Mouse (Mus musculus) c-Kit-positive CD71-negative TER-119-negative erythroid progenitor cells, embryonic 14.5 days (primary cell): ENCODE measurements around the gene Pml.

Experiments
- DNase-seq: peaks from one replicate; pipeline ENCODE4 v3.0.0-alpha.2; 2013; ENCODE audit warnings: low read depth

Pml gene

DNA sequence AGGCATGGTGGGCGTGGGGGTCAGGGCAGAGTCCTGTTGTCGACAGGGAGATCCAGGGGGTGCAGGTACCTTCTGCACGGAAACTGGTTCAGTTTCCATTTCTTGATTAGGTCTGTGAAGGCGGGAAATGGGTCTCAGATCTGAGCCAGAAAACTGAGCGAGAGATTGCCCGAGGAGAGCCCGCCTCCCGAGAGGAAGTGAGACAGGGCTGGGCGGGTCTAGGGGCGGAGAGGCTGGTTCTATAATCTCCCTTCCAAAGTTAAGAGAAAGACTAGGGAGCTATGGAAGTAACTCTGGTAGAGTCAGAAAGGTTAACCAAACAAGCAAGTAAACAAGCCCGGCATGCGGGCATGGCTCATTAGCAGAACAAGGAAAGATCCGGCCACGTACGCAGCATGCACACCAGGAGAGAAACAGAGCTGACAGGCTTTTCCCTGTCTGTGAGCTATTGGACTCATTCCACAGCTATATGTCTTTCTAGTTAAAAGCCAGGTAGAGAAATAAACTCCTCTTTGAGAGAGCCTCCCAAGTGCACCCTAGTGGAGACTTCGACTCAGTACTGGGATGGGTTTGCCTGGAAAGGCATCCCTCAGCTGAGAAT lies at the start of gene Pml:
Gene Pml, minus strand, starts transcription at position 195 of the 601 bp plus-strand sequence.
- DNase-seq = no peak

DNA sequence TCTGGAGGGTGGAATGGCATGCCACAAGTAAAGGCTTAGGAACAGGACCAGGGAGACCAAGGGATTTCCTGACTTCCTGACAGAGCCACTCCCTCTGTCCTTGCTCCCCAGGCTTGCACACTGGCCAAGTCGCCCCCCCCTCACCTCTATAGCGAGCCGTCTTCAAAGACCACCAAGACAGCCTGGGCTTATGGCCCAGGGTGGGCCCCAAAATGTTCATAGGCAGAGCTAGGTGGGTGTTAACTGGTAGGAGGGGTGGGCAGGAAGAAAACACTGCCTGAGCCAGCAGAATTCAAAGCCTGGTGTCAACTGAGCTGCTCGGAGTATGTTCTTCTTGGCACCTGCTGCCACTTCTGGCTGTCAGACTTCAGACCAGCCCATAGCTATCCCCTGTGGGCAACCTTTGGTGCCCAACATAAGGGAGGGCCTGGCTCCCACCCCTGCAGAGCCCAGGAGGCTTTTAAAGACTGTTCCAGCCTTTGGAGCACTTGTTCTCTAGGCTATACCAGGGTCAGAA lies 48.4 kb upstream of the Pml start:
- DNase-seq = no peak

DNA sequence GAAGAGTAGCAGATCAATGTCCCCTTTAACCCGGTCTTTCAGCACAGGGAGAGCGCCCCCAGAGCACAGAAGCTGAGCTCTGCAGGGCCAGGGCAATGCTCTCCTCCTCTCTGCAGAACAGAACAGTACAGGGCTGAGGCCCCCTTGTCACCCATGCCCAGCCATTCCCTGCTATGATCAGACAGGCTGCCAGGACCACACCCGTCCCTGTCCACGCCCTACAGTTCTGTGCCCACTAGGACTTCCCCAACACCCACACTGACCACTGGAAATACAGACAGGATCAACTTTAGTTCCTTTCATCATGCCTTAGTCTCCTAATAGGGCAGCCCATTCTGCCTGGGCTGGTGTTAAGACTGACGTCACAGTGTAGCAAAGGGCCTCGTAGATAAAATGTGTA lies 47.5 kb upstream of the Pml start:
- DNase-seq = no peak

DNA sequence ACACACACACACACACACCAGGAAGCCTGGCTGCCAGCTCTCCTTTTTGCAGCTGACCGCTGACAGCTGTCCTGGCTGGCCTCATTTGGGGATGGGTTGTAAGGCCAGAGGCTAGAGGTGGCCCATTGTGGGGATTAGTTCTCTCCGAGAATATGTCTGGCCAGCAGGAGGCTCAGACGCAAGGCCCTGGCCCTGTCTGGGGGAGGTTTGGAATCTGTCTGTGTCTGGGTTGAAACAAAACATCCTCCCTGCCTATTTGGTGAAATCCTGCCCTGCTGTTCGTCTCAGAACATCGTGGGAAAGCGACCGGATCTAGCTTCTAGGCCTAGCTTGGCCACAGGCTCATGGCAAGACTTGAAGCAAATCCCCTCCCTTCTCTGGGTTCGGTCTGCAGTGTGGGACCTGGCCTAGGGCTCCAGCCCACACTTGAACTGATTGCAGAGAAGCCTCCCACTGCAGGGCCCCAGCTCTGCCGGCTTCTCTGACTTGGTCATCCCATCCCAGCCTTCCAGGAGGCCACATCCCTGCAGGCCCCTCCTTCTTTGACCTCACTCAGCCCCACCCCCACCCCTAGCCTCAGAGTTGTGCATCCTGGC lies 46.3 kb upstream of the Pml start:
- no peak for DNase-seq

DNA sequence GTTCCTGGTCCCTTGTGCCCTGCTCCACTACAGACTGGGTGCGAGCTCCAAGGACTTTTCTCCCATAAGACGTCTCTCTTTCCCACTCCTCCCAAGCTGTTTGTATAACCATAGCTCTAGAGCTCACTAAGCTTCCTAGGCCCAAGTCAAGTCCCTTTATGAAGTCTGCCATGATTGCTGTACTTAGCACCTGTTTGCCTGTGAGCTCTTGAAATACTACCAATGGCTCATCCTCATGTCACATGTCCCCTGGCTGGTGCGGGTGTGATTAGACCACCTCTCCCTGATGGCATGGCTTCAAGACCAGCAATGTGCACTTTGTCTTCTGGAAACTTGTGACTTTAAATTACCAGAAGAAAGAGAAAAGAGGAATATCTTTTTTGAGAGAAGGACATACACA lies 45.8 kb upstream of the Pml start:
- no peak for DNase-seq

DNA sequence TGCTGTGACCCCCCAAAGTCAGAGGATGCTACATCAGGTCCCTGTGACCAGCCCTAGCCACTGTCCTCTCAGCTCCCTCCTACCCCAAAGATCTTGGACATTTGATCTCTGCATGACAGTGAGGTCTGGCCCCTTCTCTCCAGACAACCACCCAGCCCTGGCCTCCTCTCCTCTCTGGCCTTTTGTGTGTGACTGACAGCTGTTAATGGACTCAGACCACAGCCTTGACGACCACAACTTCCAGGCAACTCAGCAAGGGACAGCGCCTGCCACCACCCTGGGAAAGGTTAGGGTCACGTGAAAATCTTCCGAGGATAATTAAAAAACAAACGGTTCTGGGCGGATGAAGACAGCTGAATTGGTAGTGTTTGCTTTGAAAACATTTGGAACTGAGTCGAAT lies 44.9 kb upstream of the Pml start:
- DNase-seq = no peak

DNA sequence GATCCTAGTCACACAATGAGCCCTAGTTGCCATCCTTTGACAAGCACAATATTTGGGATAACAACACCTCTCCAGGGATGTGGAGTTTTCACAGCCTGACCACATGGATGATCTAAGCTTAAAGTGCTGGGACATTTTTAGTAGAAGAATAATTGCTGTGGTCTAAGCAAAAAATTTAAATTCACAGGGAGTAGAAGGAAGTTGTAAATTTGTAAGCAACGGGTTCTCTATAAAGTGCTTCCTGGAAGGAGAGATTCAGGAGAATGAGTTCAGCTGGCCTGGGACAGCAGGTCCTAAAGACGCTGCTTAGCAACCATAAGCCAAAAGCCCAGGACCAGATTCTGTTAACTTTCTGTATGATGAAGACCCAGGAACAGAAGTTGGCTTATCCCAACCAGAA lies 40.3 kb upstream of the Pml start:
- DNase-seq = no peak

DNA sequence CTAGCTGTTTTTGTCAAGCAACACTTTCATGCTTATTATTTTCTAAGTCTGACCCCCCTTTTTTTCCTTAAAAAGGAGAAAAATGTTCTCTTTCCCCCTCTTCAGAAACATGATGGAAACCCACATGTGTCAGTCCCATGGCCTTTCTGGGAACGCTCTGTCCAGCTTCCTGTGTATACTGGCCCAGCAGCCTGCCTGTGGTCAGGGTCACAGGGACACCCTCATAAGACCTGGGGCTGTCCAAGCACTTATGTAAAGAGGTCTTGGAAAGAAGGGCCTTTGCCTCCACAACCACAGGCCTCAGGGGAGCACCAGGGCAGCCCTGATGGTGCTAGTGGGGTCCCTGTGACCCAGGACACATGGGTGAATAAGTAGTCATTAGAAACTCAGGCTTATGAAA lies 39.5 kb upstream of the Pml start:
- no peak for DNase-seq

DNA sequence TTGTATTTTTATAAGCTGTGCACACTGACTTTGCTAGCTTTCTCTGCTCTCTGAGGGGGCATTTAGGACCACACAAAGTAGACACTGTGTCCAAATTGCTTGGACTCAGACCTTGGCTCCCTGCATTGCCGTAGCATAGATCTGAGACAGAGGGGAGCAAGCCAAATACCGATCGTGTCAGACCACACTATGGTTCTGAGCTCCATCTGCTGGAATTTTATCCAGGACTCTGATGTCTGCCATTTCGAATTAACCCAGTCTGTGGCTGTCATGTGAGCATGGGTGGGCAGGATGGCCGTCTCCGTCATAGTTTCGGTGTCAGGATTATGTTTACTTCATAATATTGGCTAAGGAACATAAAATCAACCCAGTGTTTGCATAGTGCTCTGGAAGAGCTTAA lies 33.8 kb upstream of the Pml start:
- no peak for DNase-seq

DNA sequence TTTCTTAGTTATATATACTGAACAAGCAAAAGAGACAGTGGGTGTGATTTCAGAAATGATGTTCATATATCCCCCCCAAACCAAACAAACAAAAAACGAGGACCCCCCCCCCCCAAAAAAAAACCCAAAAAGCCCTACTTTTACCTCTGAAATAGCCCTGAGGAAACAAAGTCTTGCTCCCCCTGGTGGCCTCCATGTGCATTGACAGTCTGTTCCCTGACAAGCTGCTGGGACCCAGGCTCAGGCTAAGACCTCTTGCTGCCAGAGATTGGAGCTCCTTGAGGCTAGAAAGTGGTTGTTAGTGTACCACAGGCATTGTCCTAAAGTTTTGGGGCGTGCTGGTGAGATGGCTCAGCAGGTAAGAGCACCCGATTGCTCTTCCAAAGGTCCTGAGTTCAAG lies 32.0 kb upstream of the Pml start:
- DNase-seq = no peak

DNA sequence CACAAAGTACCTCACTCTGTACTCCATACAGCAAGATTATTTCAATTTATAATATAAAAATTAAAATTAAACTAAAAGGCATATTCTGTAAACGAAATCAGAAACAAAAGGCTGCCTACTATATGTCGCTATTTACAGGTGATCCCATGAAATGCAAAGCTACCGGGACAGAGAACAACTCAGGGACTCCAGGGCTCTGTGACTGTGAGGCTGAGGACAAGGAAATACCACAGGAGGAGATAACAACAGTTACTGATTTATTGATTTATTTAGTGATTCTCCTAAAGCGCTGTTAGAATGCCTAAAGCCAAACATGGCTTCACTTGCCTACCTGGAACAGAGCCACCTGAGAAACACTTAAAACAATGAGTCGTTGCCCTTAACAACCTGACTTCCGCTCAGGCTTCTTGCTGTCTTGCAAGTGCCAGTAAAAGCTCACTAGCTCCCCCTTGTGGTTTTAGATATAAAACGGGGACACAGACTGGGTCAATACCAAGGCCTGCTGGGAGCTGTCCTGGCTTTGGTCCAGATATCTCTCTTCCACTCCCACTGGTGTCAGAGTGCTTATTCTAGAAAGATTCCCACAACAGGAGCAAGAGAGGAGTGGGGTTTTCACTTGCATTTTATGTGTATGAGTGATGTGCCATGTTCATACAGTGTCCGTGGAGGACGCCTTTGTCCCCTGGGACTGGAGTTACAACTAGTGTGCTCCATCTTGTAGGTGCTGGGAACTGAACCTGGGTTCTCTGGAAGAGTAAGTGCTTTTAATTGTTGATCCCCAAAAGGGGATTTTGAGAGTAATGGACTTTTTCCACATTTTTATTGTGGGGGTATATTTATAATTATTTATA lies 30.9 kb upstream of the Pml start:
- peak; percentile 85 for DNase-seq

DNA sequence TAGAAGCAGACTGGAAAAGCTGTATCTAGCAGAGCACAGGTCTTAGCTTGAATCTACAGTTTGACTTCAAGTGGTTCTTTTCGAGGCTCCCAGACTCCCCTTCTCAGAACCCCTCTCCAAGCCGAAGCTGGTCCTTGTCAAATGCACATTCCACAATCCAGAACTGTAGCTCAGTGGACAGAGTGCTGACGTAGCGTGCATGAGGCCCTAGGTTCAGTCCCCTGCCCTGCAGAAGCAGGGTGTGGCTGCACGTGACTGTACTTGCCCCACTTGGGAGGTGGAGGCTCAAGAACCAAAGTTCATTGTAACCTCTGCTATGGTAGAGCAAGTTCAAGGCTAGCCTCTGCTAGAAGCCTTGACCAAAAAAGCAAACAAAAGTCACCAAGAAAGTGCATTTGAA lies 30.2 kb upstream of the Pml start:
- no peak for DNase-seq

DNA sequence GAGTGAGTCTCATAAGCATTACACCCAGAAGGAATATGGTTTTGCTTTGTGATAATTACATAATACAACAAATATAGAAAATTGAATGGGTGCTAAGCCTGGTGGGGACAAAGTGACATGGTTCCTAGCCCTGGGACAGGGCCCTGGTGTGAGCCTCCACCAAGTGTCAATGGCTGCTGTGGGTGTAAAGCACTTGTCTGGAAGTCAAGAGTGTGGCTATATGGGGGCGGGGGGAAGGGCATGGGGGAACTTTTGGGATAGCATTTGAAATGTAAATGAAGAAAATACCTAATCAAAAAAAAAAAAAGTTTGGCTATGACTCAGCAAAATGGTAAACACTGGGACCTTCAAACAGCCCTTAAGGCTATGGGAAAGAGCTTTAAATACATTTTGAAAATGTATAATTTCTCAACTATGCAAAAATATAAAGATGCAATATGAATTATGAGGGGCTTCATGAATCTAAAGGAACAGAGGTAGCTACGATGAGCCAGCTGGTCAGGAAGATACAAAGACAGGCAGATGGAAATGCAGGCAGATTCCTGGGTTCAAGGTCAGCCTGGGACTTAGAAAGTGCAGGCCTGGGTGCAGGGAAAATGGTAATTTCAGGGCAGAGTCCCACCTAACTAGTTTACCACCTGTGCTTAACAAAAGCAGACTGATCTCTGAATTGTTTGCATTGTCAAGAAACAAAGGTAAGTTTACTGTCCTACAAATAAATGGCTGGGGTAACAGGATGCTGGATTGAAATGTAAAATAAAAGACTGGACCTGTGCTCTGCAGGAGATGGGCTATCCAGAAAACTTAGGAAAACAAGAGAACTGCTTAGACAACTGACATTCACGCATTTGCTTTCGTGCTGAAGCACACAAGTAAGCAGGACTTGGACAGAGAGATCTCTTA lies 29.5 kb upstream of the Pml start:
- DNase-seq = no peak

DNA sequence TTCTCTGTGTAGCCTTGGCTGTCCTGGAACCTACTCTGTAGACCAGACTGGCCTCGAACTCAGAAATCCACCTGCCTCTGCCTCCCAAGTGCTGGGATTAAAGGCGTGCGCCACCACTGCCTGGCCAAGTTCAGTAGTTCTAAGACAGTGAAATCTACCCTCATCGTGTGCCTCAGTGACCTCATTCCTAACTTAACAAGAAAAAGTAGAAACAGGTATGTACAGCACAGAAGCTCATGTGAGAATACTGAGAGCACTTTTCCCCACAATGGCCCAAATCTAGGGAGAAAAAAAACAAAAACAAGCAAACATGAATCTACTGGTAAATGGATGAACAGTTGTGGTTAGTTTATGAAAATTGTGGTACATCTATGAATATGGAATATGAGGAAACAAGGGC lies 28.7 kb upstream of the Pml start:
- DNase-seq = no peak

DNA sequence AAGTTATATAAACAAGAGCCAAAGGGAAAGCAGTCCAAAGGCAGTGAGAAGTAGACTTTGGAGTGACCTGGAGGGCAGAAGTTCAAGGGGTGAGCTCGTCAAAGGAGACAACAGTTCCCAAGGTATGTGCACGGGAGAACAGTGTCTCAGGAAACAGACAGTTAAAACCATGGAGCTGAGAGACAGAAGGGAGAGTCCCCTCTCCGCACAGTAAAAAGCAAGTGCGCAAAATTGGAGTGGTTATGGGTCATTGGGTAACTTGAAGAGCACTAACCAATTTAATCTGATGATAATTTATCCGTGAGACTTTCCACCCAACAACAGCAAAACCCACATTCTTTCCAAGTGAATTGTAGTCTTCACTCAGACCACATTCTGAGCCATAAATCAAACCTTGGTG lies 26.8 kb upstream of the Pml start:
- no peak for DNase-seq

DNA sequence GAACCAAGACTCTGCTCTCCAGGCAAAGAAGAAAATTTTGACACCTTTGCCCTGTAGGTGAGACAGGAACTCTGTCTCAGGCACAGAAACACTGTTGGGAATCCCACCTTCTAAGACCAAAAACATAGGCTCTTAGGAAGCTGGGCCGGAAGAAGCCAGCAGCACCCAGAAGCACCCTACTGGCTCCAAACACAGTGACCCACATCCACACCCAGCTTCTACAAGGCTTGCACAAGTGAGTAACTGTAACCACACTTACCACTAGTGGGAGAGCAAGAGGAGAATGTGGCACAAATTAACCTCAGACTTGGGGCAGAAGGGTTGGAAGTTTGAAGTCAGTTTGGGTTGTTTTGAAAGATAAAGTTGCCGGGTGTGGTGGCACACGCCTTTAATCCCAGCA lies 26.2 kb upstream of the Pml start:
- DNase-seq = no peak

DNA sequence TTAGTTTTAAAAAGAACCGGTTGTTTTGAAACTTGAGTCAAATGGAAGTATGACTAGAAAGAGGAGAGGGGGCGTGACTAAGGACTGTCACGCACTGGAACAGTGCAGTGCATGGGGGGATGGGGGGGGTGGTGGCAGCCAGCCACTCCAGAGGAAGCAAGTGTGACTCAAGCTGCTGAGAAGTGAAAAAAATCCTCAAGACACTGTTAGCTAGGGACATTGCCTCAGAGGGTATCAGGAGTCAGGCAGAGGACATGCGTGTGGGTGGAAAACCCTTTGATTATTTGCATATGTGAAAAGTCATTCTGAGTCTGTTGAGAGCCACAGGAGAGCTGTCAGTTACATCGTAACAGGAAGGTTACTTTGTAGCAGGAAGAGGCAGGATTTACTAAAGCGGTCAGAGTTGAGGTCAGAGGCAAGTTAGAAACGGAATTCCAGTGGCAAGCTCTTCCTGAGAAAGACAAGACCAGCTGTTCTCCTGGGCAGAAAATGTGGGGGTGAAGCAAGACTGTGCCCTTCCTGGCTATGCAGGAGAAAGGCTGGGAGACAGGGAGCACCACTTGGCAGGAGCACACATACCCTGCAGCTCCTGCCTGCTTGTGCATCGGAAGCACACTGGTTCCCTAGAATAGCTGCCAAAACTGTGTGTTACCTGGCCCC lies 25.7 kb upstream of the Pml start:
- DNase-seq = peak; percentile 61

DNA sequence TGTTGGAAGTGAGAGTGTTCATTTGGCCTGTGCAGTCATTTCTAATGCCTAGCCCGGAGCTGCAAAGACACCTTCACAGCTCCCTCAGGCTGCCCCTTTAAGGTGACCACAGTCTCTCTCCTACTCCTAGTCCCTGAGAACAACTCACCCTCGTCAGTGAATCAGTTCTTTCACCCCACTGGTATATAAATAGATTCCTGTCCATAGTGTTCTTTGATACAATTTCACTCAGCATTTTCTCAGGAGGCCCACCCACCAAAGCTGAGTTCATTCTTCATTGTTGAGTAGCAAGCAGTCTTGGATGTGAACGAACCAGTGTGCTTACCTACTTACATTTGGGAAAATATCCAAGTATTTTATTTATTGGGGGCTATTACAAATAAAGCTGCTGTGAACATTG lies 25.0 kb upstream of the Pml start:
- DNase-seq = no peak

DNA sequence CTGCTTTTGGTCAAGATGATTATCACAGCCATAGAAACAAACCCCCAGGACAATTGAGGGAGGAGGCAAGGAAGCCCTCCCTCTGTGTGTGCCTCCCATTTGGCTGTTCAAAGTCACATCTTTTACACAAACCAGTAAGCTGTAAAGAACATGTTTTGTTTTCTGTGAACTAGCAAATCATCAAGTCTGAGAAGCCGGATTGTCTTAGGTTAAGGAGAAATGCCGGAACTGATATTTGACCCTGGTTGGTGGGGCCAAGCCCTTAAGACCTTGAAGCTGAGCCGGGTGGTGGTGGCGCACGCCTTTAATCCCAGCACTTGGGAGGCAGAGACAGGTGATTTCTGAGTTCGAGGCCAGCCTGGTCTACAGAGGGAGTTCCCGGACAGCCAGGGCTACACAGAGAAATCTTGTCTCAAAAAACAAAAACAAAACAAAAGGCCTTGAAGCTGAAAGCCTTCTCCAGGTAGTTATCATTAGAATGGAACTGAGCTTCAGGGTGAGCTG lies 24.6 kb upstream of the Pml start:
- DNase-seq = no peak

DNA sequence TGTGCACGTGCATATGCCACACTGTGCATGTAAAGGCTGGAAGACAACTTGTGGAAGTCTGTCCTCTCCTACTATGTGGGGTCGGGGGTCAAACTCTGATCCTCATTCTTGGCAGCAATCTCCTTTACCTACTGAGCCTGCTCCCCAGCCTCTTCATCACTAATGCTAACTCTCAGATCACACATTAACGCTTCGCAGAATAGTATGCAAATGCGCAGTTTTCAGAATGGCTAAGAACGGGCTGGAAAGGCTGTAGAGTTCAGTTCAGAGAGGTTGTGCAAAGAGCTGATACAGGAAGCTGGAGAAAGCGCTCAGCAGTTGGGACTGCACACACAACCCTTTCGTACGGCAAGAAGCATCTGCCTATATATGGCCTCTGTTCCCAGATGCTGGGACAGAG lies 23.3 kb upstream of the Pml start:
- no peak for DNase-seq

DNA sequence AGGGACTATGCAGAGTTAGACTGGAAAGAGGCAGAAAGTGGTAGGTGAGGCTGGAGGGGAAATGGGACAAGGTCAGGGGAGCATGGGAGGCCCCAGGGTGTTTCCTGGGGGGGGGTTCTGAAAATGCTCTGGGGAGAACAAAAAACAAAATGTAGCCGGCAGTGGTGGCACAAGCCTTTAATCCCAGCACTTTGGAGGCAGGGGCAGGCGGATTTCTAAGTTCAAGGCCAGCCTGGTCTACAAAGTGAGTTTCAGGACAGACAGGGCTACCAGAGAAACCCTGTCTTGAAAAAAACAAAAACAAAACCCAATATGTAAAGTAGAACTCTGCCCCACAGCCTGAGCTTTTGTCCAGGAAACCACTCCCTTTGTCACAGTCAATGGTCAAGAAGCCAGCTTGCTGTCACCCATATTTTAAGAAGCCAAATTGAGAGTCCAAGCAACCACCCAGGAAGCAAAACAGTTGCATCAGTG lies 22.5 kb upstream of the Pml start:
- no peak for DNase-seq
